Mouse (Mus musculus) megakaryocyte, embryonic 14.5 days (primary cell): ENCODE measurements around the gene Ccnb3. TPM values are rescaled to one million over a fixed set of nuclear protein-coding genes. Genes with fewer than 3 reads are reported as not detected.

Source experiments
- H3K27me3 ChIP-seq: replicated peaks from 2 replicates; pipeline ENCODE3; 2012; ENCODE audit warnings: inconsistent platforms
- H3K36me3 ChIP-seq: replicated peaks from 2 replicates; pipeline ENCODE3; 2012; ENCODE audit warnings: low read length, inconsistent platforms, mixed read lengths
- H3K4me1 ChIP-seq: 2 replicates; pipeline ENCODE4 v1.6.1; 2012; ENCODE audit warnings: inconsistent platforms
- H3K4me3 ChIP-seq: replicated peaks from 2 replicates; pipeline ENCODE3; 2012; ENCODE audit warnings: moderate library complexity, mild to moderate bottlenecking, inconsistent platforms
- H3K9me3 ChIP-seq: 2 replicates; pipeline ENCODE4 v1.6.1; 2012; ENCODE audit warnings: inconsistent platforms
- FLI1 ChIP-seq: IDR thresholded peaks from 2 replicates; pipeline ENCODE4 v1.6.1; 2012; ENCODE audit warnings: low read length, inconsistent platforms, mixed read lengths
- GATA1 ChIP-seq: IDR thresholded peaks from 3 replicates; pipeline ENCODE4 v1.6.1; 2012; ENCODE audit warnings: mixed read lengths, low read length, inconsistent platforms, borderline replicate concordance
- polyA plus RNA-seq: library from polyadenylated mRNA; stranded (reverse); fragments of >175 nt; gene quantifications from 2 replicates; pipeline ENCODE4 v1.2.3, GENCODE M21; 2012; ENCODE audit warnings: low replicate concordance; ENCODE audit not compliant: insufficient read depth

Gene Ccnb3
- polyA plus RNA-seq, 1 experiment = 0.03 TPM

GRCm38 (mm10) chrX:6968598-6968997 lies 72.8 kb downstream of the Ccnb3 start:
- peak overlapping the region; percentile 23 for H3K4me3 ChIP-seq
- peaks cover 9% of the 10 kb centered on the region; the same call in 1 of the 2 replicates for H3K4me1 ChIP-seq
- no peaks in the 10 kb centered on the region for H3K36me3 ChIP-seq
- TF ChIP-seq FLI1 (no peak), GATA1 (no peak)
- no peaks in the 10 kb centered on the region for H3K9me3 ChIP-seq
- H3K27me3 ChIP-seq = no peaks in the 10 kb centered on the region

Other genes with a start within 250 kb of the Ccnb3 start
- gene Akap4, start 25.9 kb upstream of the Ccnb3 start, polyA plus RNA-seq = not detected in 2 replicates